Mouse (Mus musculus) Muller cell, postnatal 12 days (primary cell): ENCODE measurements around the gene Samd4.

Experiments used
- DNase-seq: peaks from one replicate; pipeline ENCODE4 v3.0.0-alpha.2; 2015; ENCODE audit errors: inconsistent ontology term

Samd4 gene

DNA sequence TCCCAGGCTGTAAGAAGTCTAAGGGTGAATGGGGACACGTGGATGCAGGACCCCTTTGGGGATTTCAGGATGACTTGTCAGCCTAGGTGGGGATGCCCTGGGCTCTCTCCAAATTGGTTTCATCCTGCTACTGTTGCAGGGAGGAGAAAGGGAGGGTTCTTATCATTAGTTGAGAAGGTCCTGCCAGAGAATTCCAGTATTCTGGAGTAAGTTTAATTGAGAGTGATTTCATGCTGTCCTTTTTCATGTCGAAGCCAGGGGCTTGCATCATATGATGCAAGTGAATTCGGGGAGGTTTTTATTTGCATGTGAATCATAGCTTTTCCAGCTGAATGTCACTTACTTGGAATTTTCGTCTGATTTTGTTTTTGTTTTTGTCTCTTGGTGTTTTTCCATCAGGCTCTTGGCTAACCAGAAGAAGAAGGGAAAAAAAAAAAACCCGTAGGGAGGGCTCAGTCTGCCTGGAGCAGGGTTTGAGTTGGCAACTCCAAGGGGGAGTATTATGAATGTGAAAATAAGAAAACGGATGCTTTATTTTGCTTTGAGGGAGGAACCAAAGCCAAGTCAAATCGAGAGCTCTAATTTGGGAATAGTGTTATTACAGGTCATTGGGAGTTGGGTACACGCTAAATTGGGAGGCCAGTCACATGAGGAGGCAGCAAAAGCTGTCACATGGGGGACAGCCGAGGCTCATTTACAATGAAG, 116.8 kb downstream of the Samd4 start:
- peak; percentile 80 for DNase-seq

DNA sequence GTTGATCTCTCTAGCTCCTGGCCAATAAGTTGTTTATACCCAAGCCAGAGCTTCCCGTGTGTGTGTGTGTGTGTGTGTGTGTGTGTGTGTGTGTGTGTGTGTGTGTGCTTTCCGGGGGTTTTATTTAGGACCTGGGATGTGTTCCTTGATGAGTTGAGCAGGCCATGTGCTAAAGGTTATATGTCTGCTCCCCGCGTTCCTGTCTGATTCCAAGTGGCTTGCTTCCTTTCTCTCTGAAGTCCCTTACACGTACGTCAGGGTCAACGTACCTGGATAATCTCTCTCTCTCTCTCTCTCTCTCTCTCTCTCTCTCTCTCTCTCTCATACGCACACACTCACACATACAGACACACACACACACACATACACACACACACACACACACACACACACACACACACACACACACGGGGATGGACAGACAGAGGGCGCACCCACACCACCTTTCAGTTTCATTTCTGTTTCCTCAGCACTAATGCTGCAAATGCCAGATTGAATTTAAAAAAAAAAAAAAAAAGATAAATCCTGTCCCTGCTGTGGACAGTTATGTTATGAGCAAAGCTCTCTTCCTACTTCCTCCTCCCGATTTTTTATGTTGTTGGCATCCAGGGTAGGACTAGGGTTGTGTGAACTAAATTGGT, 117.6 kb downstream of the Samd4 start:
- no peak for DNase-seq

DNA sequence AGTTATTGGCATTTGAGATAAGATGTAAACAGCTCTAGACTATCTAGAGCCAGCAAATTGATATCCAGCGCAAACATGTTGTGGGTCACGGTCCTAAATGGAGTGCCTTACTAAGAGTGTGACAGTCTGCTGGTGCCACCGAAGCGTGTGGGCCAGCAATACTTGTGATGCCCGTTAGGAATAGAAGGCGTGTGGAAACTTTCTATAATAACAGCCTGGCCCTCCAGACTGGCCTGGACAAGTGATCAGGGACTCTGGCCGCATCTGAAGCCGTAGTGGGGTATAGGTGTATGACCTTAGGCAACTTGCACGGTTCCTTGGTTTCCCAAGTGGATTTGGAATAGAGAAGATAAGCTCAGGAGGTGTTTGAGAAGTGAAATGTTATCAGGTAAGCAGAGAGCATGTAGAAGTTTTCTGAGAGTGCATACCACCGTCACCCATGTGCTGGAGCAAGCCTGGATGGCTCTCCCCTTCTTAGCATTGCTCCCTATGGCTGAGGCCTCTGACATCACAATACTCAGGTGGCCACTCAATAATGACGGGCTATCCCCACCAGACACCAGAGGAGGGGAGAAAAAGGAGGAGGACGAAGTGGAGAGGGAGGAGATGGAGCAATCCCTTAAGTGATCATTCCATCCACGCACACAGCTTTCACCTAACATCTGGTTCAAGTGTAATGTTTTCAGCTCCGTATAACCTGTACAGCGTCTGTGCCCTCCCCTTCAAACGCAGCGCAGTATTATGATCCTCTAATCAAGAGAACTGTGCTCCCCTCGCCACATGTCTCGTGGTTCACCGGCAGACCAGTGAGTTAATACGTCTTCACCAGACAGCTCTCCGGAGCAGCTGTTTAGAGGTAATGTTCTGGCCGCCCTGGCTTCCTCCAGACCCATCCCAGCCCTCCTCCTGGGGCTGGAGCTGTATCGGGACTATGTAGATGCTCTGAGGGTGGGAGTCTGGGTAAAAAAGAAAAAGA, 118.4 kb downstream of the Samd4 start:
- DNase-seq, result no peak

DNA sequence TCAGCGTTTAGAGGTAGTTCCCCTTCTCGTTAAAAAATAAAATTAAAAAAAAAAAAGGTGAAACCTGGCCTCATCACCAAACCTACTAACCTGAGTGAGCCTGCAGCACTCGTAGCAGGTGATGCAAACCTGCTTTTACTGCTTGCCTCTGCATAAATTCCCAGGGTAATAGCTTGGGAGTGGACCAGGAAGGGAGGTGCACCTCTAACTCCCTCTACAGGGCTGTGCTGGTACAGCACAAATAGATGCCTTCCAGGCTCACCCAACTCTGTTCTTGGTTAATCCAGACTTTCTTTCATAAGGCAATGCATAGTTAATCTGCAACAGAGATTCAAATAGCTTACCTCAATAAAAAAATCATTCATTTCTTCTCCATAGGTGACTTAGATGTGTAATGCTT, 121.5 kb downstream of the Samd4 start:
- no peak for DNase-seq

DNA sequence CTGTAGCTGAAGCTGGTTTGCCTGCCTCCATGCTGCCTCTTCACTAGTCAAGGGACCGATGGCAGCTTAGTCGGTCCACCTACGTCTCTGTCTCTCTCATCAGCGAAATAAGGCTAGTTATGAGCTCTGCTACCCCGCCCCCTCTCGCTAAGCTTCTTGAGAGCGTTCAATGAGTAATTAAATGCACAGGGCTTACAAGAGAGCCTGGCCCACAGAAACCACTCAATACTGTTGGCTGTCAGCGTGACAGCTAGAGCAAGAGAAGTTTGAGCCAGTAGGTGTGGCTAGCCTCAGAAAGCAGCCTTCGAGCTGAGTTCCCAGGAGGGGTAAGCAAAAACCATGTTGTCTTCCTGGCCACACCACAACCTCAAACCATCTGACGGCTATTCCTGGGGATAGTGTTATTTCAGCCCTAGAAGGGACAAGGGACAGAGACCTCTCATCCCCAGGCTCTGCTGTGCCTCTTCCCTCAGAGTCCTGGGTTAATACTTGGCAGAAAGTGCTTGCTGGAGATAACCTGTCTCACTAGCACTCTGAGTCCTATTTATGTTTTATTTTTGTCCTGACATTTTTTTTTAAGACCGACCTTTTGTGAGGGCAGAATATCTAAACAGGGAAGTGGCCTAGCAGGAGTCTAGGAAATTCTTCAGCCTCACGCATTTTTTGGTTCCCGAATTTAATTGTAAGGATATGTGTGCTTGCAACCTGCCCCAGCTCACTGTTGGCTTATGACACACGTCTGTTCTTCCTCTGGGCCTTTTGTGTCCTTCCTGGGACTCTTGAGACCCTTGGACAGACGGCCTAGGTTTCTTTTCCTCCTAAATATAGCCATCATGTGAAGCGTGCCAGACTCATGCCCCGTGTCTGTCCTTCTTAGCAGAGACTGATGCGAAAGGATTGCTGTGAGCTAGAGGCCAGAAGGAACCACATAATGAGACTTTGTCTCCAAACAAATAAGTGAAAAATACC, 128.8 kb downstream of the Samd4 start:
- DNase-seq, result no peak

DNA sequence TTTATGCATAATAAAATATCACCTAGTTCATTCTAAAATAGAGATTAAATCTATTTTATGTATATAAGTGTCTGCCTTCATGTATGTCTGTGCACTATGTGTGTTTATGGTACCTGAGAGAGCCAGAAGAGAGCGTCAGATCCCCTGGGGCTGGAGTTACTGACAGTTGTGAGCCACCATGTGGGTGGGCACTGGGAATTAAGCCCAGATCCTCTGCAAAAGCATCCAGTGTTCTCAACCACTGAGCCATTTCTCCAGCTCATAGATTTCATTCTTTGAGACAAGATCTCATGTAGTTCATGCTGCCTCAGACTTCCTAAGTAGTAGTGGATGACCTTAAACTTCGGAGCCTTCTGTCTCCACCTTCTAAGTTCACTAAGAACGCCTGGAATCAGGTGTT, 133.0 kb downstream of the Samd4 start:
- peak; percentile 38 for DNase-seq

DNA sequence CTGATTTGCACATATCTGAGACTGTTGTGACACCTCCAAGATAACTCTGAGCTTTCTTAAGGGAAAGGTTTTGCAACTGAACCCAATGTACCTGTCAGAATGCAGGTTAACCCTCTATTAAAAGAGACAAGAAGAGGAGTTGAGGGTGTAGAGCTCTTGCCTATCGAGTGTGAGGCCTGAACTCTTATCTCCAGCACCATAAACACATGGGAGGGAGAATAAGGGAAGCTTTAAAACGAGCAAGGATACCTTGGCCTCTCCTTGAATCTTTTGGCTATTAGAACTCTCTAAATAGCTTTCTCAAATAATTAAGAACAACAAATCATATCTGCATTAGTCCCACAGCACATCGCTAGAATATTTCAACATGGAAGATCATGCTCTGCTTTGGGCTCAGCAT, 135.0 kb downstream of the Samd4 start:
- no peak for DNase-seq

DNA sequence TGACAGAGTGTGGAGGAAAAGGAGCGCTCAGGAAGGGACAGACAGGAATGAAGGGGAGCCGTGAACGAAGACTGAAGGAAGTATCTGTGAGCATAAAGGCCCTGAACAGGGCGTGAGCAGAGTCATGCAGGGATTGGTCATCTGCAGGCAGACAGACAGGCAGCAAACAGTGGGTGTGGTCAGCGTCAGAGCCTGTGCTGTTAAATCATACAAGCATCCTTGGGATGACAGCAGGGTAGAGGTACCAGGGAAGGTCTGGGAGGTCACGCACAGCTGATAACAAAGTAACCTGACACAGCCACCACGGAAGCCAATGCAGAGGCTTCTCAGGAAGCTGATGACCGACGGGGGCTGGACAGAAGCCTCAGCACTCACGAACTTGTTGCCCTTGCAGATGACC, 138.2 kb downstream of the Samd4 start:
- no peak for DNase-seq

DNA sequence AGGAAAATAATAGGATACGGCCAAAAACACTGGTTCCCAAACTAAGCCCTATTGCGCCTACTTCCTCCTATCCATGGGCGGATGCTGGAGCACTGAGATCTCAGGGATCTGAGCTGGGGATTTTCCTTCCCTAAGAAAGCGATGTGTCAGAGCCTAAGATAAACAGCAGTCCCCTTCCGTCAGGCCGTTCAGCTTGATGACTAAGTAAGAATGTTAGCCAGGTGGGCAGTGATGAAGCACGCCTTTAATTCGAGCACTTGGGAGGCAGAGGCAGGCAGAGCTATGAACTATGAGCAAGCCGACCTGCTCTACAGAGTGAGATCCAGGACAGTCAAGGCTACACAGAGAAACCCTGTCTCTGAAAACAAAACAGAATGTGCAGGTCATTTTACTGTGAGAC, 140.9 kb downstream of the Samd4 start:
- DNase-seq, result no peak

DNA sequence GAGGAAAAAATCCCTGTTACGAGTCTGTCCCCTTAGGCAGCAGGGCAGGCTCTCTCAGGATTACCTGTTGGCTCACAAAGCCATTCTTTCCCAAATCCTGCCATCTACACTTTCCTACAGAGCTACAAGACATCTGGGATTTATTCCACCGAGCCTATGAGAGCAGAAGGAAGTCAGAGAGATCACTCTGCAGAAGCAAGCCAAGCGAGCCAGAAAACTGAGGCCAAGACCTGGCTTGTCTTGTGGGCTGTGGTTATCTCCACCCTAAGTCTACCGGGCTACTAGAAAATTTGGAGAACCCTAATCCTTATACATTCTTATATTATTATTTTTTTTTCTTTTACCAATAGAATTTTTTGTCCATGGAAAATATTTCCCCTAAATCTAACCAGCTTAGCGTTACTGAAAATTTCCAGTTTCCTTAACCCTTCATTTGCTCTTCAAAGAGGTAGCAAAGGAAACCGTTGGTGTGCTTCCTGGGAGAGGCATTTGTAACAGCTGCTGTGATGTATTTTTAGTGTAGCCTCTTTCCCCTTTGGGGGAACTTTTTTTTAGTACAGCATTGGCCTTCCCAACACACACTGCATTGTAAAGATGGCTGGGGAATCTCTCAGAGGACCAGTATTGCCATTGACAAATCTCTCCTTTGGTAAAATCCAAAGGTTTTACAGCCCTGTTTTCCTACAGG, 144.9 kb downstream of the Samd4 start:
- DNase-seq, result no peak

DNA sequence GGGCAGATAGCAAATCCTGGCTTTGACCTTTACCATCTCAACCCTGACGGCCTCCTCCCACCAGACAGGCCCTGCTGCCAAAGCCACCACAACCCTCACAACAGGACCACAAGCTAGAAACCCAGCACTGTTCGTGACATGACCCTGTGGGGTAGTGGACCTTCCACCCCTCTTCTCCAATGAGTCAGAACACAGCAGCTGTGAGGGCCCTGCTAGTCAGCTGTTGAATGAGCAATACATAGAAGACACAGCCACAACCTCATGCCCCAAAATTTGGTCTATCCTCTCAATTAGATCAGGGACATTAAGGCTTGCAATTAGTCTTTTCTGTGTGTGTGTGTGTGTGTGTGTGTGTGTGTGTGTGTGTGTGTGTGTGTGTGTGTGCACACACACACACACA, 148.9 kb downstream of the Samd4 start:
- DNase-seq, result peak; percentile 48

DNA sequence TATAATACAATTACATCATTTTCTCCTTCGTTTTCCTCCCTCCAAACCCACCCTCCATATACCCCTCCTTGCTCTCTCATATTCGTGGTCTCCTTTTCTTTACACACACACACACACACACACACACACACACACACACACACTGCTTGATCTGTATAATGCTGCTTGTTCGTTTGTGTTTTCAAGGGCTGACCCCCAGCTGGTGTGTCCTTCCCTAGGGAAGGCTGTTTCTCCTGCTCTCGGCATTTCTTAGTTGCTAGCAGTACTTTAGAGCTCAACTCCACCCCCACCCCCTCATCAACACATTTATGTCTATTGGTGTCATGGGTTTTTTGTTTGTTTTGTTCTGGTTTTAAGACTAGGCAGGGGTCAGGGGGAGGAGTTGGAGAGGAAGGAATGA, 149.5 kb downstream of the Samd4 start:
- no peak for DNase-seq

DNA sequence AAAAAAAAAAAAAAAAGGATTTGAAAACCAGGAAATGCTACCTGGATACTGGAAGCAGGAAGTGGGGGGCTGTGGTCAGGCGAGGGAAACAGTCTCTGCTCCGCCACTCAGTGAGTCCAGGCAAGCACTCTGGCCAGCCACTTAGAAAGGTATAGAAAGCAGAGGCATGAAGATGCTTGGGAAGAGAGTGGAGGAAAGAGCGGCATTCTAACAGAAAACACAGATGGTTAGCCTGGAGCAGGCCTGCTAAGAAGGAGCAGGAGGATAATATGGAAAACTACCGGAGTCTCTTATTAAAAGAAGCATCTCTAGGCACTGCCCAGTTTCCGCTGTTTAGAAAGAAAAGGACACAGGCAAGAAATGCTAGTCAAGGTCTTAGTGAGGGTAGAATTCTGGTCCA, 150.8 kb downstream of the Samd4 start:
- no peak for DNase-seq

DNA sequence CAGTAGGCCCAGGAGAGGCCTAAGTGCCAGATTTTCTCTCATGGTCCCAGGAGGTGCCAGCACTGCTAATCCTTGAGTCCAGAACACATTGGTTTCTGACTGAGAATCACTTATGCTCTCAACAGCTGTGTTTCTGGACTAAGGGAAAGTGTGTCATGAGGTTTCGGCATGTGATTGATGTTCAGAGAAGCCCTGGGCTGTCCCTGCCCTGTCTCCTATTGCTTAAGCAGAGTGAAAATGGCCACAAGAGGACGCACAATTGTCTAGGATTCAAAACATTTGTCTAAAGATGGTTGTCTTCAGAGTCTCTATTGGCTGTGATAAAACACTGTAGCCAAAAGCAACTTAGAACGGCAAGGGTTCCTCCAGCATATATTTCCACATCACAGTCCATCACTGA, 159.0 kb downstream of the Samd4 start:
- no peak for DNase-seq

DNA sequence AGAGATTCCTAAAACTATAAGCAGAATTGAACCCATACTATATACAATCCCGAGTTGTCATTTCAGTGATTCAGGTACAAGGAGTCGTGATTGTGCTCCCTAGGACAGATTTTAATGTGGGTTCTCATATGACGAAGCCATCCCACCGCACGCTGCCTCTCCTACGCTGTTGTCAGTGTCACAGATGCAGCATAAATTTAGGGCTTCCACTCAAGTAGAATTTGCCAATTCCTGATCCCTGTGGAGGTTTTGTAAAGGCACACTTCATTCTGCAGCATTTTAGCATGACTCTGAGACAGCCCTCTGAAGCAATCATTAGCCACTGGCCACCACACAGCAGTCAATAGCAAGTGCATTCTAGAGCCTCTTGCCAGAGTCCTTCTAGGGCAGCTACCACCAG, 166.4 kb downstream of the Samd4 start:
- no peak for DNase-seq

DNA sequence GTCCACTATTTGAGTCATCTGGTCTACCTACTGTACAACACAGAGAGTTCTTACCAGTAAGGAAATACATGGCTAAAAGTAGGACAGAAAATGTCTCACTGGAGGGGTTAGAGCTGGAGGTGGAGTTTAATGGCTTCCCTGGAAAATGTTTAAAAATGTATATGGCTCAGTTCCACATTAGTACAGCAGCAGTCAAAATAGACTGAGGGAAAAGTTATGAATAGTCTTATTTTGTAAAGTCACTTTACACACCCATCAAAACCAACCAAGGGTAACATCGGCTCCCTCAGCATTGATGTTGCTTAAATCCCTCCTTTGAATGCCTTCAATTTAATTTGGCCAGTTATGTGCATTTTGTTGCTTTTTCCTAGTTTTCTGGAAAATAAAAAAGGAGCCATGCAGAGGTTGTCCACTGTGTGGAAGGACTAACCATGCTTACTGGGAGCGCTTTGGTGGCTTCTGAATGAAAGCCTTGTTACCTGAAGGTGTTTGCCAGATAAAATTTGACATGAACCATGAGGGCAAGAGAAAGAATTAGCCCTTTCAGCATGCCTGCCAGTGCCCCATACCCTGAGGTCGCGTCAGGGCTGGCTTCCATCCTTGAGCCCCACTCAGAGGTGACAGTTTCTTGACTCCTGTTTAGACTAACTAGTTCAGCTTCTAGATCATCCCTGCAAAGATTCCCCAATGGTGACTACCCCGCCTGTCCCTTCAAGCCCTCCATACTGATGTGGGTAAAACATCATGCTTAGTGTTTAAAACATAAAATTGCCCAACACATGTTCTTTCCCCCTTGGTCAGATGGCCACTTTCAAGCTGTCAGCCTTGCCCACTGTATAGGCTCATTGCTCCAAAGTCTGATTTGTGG, 169.3 kb downstream of the Samd4 start:
- peak; percentile 28 for DNase-seq

DNA sequence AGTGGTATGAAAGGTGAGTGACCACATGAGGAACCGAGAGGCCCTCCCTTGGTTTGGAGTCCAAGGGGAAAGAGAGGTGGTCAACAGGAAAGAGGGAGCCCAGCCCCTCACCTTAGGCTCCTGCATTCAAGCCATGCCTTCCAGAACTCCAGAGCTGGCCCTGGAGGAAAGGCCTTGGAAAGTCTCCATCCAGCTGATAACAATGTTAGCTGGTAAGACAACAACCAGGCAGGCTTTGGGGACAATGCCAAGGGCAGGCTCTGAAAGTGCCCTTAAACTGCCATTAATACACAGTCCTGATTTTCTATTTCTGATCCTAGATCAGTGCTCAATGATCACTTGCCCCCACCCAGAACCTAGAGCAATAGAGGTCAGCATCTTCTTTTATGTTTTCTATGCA, 170.4 kb downstream of the Samd4 start:
- DNase-seq, result no peak

DNA sequence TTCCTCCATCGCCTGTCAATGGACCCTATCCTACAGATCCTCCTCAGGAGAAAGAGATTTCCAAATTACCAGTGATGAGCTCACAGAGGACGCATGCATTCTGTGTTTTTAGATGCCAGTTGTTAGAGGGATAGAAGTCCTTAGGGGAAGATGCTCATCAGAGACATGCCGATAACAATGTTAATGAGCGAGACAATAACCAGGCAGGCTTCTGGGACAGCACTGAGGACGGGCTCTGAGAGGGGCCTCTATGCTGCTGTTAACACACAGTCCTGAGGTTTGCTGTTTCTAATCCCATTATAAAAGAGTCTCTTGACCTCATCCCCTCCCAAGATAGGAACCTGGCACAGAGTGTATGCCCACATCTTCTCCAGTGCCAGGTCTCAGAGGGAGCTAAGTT, 171.2 kb downstream of the Samd4 start:
- no peak for DNase-seq

DNA sequence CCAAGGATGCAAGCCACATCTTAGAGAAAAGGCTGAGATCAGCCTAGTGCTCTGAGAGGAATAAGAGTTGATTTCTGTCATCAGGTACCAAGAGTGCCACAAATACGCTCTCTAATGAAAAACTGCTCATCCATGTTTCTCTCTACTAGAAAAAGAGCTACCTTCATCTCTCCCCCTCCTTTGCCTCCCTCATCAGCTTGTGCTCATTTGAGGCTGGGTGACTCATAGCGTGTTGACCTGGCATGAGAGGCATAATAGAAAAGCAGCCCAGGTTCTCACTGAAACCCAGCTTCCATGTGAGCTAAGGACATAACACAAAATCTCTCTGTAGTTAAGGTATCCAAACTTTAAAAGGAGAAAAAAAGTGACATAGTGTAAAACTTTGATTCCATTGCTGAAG, 176.3 kb downstream of the Samd4 start:
- DNase-seq, result no peak

DNA sequence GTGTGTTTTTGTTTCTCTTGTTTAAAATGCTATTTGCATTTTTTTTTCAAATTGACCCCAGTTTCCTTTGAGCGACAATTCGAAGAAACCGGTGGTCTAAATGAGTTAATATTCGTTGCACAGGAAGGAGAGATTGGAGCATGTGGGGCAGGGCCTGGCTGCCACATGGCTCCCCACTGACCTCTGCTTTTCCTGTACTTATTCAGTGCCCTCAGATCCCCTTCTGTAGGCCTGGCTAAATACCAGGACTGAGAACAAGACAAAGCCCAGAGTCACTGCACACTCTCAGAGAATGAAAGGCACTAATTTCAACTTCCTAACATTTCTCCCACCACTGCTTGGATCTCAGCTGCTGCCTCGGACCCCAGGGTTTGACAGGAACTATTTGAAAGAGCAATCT, 182.4 kb downstream of the Samd4 start:
- peak; percentile 27 for DNase-seq
